Mouse (Mus musculus) G1E (cell line): ENCODE measurements around the gene Bmpr1a.
"Not testable (repeated sequence)": the region's sequence is repeated elsewhere in the genome, so short reads cannot be mapped to it uniquely, and the experiment has no call there.

Experiments used
- CTCF ChIP-seq: IDR thresholded peaks from 2 replicates; pipeline ENCODE4 v1.5.1; 2012; ENCODE audit warnings: low read depth, low read length, inconsistent platforms, mixed read lengths
- POLR2AphosphoS5 ChIP-seq: IDR thresholded peaks from 2 replicates; pipeline ENCODE4 v1.6.1; 2012; ENCODE audit warnings: low read depth, low read length, inconsistent platforms; ENCODE audit not compliant: insufficient replicate concordance
- TAL1 ChIP-seq: conservative IDR thresholded peaks from 2 replicates; pipeline ENCODE4 v1.6.1; 2012; ENCODE audit warnings: low read depth, low read length, inconsistent platforms, mixed read lengths

GRCm38 (mm10) chr14:34416946-34417345, 86.2 kb downstream of the Bmpr1a start:
- not testable (repeated sequence) for TF ChIP-seq CTCF, POLR2AphosphoS5, TAL1
